Mouse (Mus musculus) left cerebral cortex, adult 9 months (tissue): Measurements from ENCODE around the gene Olfr90.
"Not testable (repeated sequence)": the region's sequence is repeated elsewhere in the genome, so short reads cannot be mapped to it uniquely, and the experiment has no call there.

ENCODE experiments used
- DNase-seq, 2 experiments: peaks; one replicate each; pipeline ENCODE4 v3.0.0; 2022; ENCODE audit warnings: low spot score in 2 of 2

Gene Olfr90

GRCm38 (mm10) chr17:37088399-37088798, at the start of gene Olfr90:
Gene Olfr90 (minus strand): TSS chr17:37088499.
- no peak for DNase-seq

GRCm38 (mm10) chr17:37131366-37131765, 43.1 kb upstream of the Olfr90 start:
- DNase-seq = not testable (repeated sequence)

GRCm38 (mm10) chr17:37119988-37120387, 31.7 kb upstream of the Olfr90 start, which contains the start of gene Olfr92:
Gene Olfr92 (minus strand): TSS chr17:37120088.
- DNase-seq = no peak

- DNase-seq = no peak
These were observed 9.9 kb upstream of the Olfr90 start, which contains the start of gene Olfr91 for GRCm38 (mm10) chr17:37098178-37098577. Gene Olfr91 (minus strand): TSS chr17:37098278.

- no peak for DNase-seq
These were observed 5.0 kb upstream of the Olfr90 start for GRCm38 (mm10) chr17:37093289-37093688.

GRCm38 (mm10) chr17:37092198-37092597, 3.9 kb upstream of the Olfr90 start:
- DNase-seq = no peak

- peak in 1 of 2 experiments; percentile 1 for DNase-seq
These were observed 2.8 kb downstream of the Olfr90 start for GRCm38 (mm10) chr17:37085545-37085944.

GRCm38 (mm10) chr17:37084632-37085031, 3.7 kb downstream of the Olfr90 start:
- no peak for DNase-seq

GRCm38 (mm10) chr17:37083327-37083726, 5.0 kb downstream of the Olfr90 start:
- no peak for DNase-seq

- no peak for DNase-seq
These were observed 6.6 kb downstream of the Olfr90 start for GRCm38 (mm10) chr17:37081659-37082058.

- DNase-seq = no peak
These were observed 8.2 kb downstream of the Olfr90 start for GRCm38 (mm10) chr17:37080119-37080518.

- DNase-seq = no peak
These were observed 9.3 kb downstream of the Olfr90 start for GRCm38 (mm10) chr17:37078990-37079389.

- no peak for DNase-seq
These were observed 10.1 kb downstream of the Olfr90 start for GRCm38 (mm10) chr17:37078193-37078592.

GRCm38 (mm10) chr17:37075766-37076165, 12.5 kb downstream of the Olfr90 start:
- DNase-seq = no peak

- DNase-seq = no peak
These were observed 13.1 kb downstream of the Olfr90 start for GRCm38 (mm10) chr17:37075181-37075580.

GRCm38 (mm10) chr17:37072730-37073276, 15.5 kb downstream of the Olfr90 start:
- no peak for DNase-seq

- no peak for DNase-seq
These were observed 16.1 kb downstream of the Olfr90 start for GRCm38 (mm10) chr17:37072080-37072729.

- DNase-seq = no peak
These were observed 18.2 kb downstream of the Olfr90 start for GRCm38 (mm10) chr17:37070121-37070520.

GRCm38 (mm10) chr17:37067861-37068260, 20.4 kb downstream of the Olfr90 start:
- DNase-seq = no peak

GRCm38 (mm10) chr17:37065993-37066392, 22.3 kb downstream of the Olfr90 start:
- no peak for DNase-seq

- no peak for DNase-seq
These were observed 24.4 kb downstream of the Olfr90 start for GRCm38 (mm10) chr17:37063686-37064495.

- no peak for DNase-seq
These were observed 25.2 kb downstream of the Olfr90 start for GRCm38 (mm10) chr17:37063063-37063462.
